Mouse (Mus musculus) thymus, postnatal 10 days (tissue): ENCODE results near the gene Cela1.

Source experiments
- DNase-seq, 2 experiments: peaks; one replicate each; pipeline ENCODE4 v3.0.0; 2021; ENCODE audit warnings: low spot score in 2 of 2

Cela1 gene

GRCm38 (mm10) chr15:100635851-100636645, 51.7 kb downstream of the Cela1 start:
- DNase-seq, result no peak

DNA sequence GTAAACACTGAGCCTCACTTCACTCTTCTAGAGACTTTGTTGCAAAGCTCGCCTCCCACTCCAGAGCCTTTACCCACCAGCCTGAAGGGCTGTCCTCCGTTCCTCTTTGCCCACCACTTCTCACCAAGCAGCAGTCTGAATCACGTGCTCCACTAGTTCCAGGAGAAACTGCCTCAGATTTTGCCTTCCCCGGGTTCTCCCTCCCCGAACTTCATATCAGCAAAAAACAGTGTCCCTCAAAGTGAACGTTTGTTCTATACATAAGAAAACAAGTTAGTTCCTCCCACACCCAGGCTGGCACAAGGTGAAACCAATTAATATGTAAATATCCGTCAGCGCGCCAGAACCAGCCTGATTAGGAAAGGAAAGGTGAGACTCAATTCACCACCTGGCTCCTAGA, 52.5 kb downstream of the Cela1 start:
- DNase-seq, result no peak

DNA sequence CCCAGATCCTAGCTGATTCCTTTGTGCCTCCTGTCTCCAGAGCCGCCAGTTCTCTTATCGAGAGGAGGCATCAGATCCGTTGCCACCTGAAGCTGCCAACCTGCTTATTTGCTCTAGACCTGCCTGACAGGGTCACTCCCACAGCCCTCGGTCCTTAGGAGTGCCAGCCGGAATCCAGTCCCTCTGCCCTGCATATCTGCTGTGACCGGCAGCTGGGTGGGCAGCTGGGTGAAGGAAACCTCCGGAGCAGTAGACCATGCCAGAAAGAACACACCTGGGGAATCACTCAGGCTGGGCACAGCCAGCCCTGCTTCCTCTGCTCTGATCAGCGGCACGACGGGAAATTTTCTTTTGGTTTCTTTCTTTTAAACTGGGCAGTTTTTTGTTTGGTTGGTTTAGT, 54.4 kb downstream of the Cela1 start:
- DNase-seq, result no peak

- no peak for DNase-seq
Measured at GRCm38 (mm10) chr15:100632323-100632722, 55.4 kb downstream of the Cela1 start.

- DNase-seq, result no peak
Measured at GRCm38 (mm10) chr15:100631454-100632170, 56.1 kb downstream of the Cela1 start.

GRCm38 (mm10) chr15:100630126-100630525, 57.6 kb downstream of the Cela1 start:
- no peak for DNase-seq

GRCm38 (mm10) chr15:100628797-100629196, 58.9 kb downstream of the Cela1 start:
- no peak for DNase-seq

DNA sequence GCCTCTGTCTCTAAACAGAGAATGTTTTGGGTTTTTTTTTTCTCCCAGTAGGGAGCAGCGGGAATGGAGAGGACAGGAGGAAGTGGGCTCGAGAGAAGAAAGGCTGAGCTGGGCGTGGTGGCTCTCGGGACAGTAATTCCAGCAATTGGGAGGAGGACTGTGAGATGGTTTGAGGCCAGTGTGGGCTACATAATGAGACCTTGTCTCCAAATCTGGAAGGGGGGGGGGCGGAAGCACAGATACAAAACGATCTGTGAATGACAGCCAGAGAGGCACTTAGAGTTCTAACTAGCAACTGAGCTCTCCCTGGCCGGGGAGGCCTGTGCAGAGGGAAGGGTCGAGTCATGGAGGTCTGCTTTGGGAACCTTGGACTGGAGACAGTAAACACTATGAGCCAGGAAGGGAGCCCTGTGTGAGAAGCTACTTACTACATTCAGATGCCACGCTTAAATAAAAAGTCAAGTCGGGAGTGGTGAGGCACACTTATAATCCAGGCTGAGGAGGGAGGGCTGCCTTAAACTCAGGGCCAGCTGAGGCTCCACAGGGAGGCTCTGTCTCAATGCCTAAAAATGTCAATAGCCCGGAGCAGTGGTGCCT, 59.8 kb downstream of the Cela1 start:
- no peak for DNase-seq

- DNase-seq, result no peak
Measured at GRCm38 (mm10) chr15:100627287-100627686, 60.4 kb downstream of the Cela1 start.

DNA sequence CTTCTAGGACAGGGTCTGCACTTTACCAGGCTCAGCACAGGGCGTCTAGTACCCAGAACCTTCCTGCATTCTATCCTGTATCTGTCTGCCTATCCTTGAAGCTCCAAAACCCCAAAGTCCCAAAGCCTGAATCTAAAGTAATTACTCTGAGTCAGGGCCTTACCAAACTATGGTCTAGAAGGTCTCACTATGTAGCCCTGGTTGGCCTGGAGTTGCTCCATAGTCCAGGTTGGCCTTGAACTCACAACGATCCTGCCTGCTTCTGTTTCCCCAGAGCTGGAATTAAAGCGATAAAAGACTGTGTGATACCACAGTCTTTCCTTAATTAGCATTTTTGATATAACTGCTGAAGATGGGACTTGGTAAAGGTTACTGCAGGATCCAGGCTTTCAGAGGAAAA, 63.3 kb downstream of the Cela1 start:
- DNase-seq, result no peak
